In genomic region chr19:42777801-42778200, GRCm38 (mm10) we compare ENCODE assay signal across 9 mouse cellular contexts. TPM values are rescaled to one million over a fixed set of nuclear protein-coding genes. Genes with fewer than 3 reads are reported as not detected.
DNase-seq lines count a peak whose midpoint lies in the region; ATAC-seq and TF ChIP-seq lines count a peak whose summit lies in the region.
"Had no signal": no experiment of that assay in that cellular context is flagged by ENCODE, and none has a peak within 500 bp of the region (broad histone marks: within the 10 kb centered on the region; RNA-seq: fewer than 3 reads in every experiment).

No protein-coding gene starts in this region.

- H3K9ac ChIP-seq in hindbrain, embryonic 13.5 days, result no peak overlapping the region
- H3K9ac ChIP-seq: limb, embryonic 15.5 days had no signal

- no peaks in the 10 kb centered on the region for H3K9me3 ChIP-seq in G1E (replicated peaks)
- H3K9me3 ChIP-seq in hindbrain, embryonic 13.5 days, result no peaks in the 10 kb centered on the region
- H3K9me3 ChIP-seq: limb, embryonic 15.5 days had no signal

- no peaks in the 10 kb centered on the region for H3K27me3 ChIP-seq in G1E (ENCODE audit: insufficient read depth, low read length)
- no peaks in the 10 kb centered on the region for H3K27me3 ChIP-seq in hindbrain, embryonic 13.5 days
- H3K27me3 ChIP-seq: limb, embryonic 15.5 days had no signal

- no peak overlapping the region for H3K4me2 ChIP-seq in hindbrain, embryonic 13.5 days
- H3K4me2 ChIP-seq: limb, embryonic 15.5 days had no signal

- peak; percentile 73 for TF ChIP-seq CTCF in G1E (IDR thresholded peaks at IDR 0.05; ENCODE audit: low read depth, low read length)
- peak; percentile 56 for TF ChIP-seq CTCF in bone marrow, adult 2 months (IDR thresholded peaks at IDR 0.05; ENCODE audit: control insufficient read depth, insufficient read depth, low read length)

- no peak for TF ChIP-seq POLR2A in bone marrow, adult 2 months (IDR thresholded peaks at IDR 0.05; ENCODE audit: borderline replicate concordance, control insufficient read depth, low read depth, low read length)

- ATAC-seq in G1E (ENCODE audit: extremely low read depth, insufficient number of reproducible peaks, low FRiP score, poor library complexity, severe bottlenecking), result no peak
- 0 out of 2 replicates have a peak, but pooled peaks have one; percentile 21 for ATAC-seq in megakaryocyte progenitor cell, adult 5-6 weeks (replicated peaks; ENCODE audit: poor library complexity)
- no peak for ATAC-seq in hindbrain, embryonic 13.5 days (ENCODE audit: low FRiP score)

- H3K36me3 ChIP-seq in G1E (replicated peaks), result peaks cover 36% of the 10 kb centered on the region
- peaks cover 3% of the 10 kb centered on the region; the same call in 1 of the 2 replicates for H3K36me3 ChIP-seq in hindbrain, embryonic 13.5 days
- H3K36me3 ChIP-seq: limb, embryonic 15.5 days had no signal

- 68% methylated on average over 5 of the region's 5 CpGs for WGBS in bone marrow, adult 2 months
- WGBS in hindbrain, embryonic 13.5 days, result 86% methylated on average over 5 of the region's 5 CpGs

- no peak overlapping the region for H3K27ac ChIP-seq in bone marrow, adult 2 months (ENCODE audit: control insufficient read depth, insufficient read depth, low read depth, low read length, poor library complexity)
- no peak overlapping the region for H3K27ac ChIP-seq in hindbrain, embryonic 13.5 days
- H3K27ac ChIP-seq: limb, embryonic 15.5 days had no signal

- DNase-seq in left cerebral cortex, adult 18-20 months (ENCODE audit: low spot score in 2 of 2), result peak; percentile 20 to 51
- no peak for DNase-seq in left cerebral cortex, adult 9 months (ENCODE audit: low spot score in 2 of 2)
- no peak for DNase-seq in G1E (ENCODE audit: low spot score)
- no peak for DNase-seq in layer of hippocampus, postnatal 10 days (ENCODE audit: low spot score in 2 of 2)

- no peak overlapping the region for H3K4me3 ChIP-seq in G1E (ENCODE audit: low read depth, low read length)
- H3K4me3 ChIP-seq in bone marrow, adult 2 months (replicated peaks; ENCODE audit: control insufficient read depth, low read depth, low read length), result no peak overlapping the region
- H3K4me3 ChIP-seq in hindbrain, embryonic 13.5 days, result no peak overlapping the region
- H3K4me3 ChIP-seq: erythroblast, embryonic 14.5 days; limb, embryonic 15.5 days had no signal

- peaks cover 24% of the 10 kb centered on the region for H3K4me1 ChIP-seq in G1E (ENCODE audit: insufficient read depth, low read depth, low read length)
- H3K4me1 ChIP-seq in bone marrow, adult 2 months (ENCODE audit: control insufficient read depth, insufficient read depth, low read length), result no peaks in the 10 kb centered on the region
- peaks cover 9% of the 10 kb centered on the region for H3K4me1 ChIP-seq in hindbrain, embryonic 13.5 days (replicated peaks)

RNA-seq across cellular contexts. Expression of gene Hps1, which starts 2.0 kb away (rescaled TPM):
- 1 to 10 TPM; 8.3 to 8.6 TPM for total RNA-seq in left cerebral cortex, adult 18-20 months (2021)
- total RNA-seq in G1E (2014; fragmentation: Nextera tagmentation), result 11.1 and 13.0 TPM in 2 replicates
- 22.4 and 24.6 TPM in 2 replicates for total RNA-seq in G1E (2017)
- 55.2 and 65.1 TPM in 2 replicates for polyA plus RNA-seq in G1E (2012)
- 5.1 and 16.1 TPM in 2 replicates for polyA plus RNA-seq in bone marrow, adult 2 months (2011; ENCODE audit: insufficient read depth, insufficient read length, low replicate concordance, missing spikeins)
- total RNA-seq in megakaryocyte progenitor cell, adult 5-6 weeks (2015), result 15.1 and 15.6 TPM in 2 replicates
- 21.4 and 40.8 TPM in 2 replicates for total RNA-seq in megakaryocyte progenitor cell, adult 5-6 weeks (2017)
- polyA plus RNA-seq in hindbrain, embryonic 13.5 days (2015; fragmentation: Nextera tagmentation; extraction: Ambion mirVana), result 11.4 and 12.2 TPM in 2 replicates
- 10 to 100 TPM in 1 of 2 experiments, 1 to 10 TPM in 1; 8.8 to 10.3 TPM for total RNA-seq in layer of hippocampus, postnatal 10 days (2021)

RNA-seq across cellular contexts. Expression of gene Pyroxd2, which starts 25.2 kb away (rescaled TPM):
- 1 to 10 TPM; 2.9 to 3.0 TPM for total RNA-seq in left cerebral cortex, adult 18-20 months (2021)
- total RNA-seq in G1E (2014; fragmentation: Nextera tagmentation) (27.5 and 29.8 TPM in 2 replicates), G1E (2017) (8.1 and 10.6 TPM in 2 replicates)
- polyA plus RNA-seq in G1E (2012), result 4.7 and 7.6 TPM in 2 replicates
- 3.3 and 9.2 TPM in 2 replicates for polyA plus RNA-seq in bone marrow, adult 2 months (2011; ENCODE audit: insufficient read depth, insufficient read length, low replicate concordance, missing spikeins)
- total RNA-seq in megakaryocyte progenitor cell, adult 5-6 weeks (2015), result 3.6 and 3.8 TPM in 2 replicates
- total RNA-seq in megakaryocyte progenitor cell, adult 5-6 weeks (2017), result 3.2 and 3.7 TPM in 2 replicates
- 1.7 and 2.2 TPM in 2 replicates for polyA plus RNA-seq in hindbrain, embryonic 13.5 days (2015; fragmentation: Nextera tagmentation; extraction: Ambion mirVana)
- 1 to 10 TPM; 3.3 to 4.2 TPM for total RNA-seq in layer of hippocampus, postnatal 10 days (2021)

Comparison
In these comparisons a context has a peak if more than half of its experiments do, and no peak if none do; other contexts are left out.
1. DNase-seq: peak in left cerebral cortex, adult 18-20 months (2 of 2); none in left cerebral cortex, adult 9 months (0 of 2), G1E (single experiment) and layer of hippocampus, postnatal 10 days (0 of 2).